Mouse (Mus musculus): ENCODE data around the gene Ppp1r1b. TPM values are rescaled to one million over a fixed set of nuclear protein-coding genes. Genes with fewer than 3 reads are reported as not detected.

The Ppp1r1b gene
- total and polyA plus RNA-seq, 3 experiments = 0.08 TPM; not detected in 2

- Histone ChIP-seq H3K27ac (ENCODE audit: insufficient read depth, low read depth) (no peak overlapping the region), H3K36me3 (replicated peaks in 1 of 2; ENCODE audit: control insufficient read depth in 1 of 2, insufficient read depth in 1 of 2, low read length in 1 of 2) (no peaks in the 10 kb centered on the region), H3K4me3 (replicated peaks in 1 of 3; ENCODE audit: low read depth in 2 of 3, low read length in 2 of 3, poor library complexity in 1 of 3) (no peak overlapping the region), H3K9me3 (replicated peaks; ENCODE audit: low read length) (peaks cover 2% of the 10 kb centered on the region), H3K4me1 (ENCODE audit: control insufficient read depth in 1 of 2, insufficient read depth in 2 of 2) (peaks cover 25 to 27% of the 10 kb centered on the region in 2 experiments), H3K4me2 (ENCODE audit: insufficient read depth, low read depth, poor library complexity, severe bottlenecking) (0 out of 2 replicates have a peak overlapping the region, but pooled peaks have one; percentile 39), H3K79me2 (replicated peaks; ENCODE audit: control insufficient read depth, extremely low read depth, insufficient read depth, poor library complexity, severe bottlenecking) (no peaks in the 10 kb centered on the region), H3K27me3 (replicated peaks) (peaks cover 97% of the 10 kb centered on the region), H3K9ac (ENCODE audit: insufficient read depth, low read depth) (no peak overlapping the region)
- no peak for TF ChIP-seq ELF1 (IDR thresholded peaks at IDR 0.05; ENCODE audit: low read depth, low read length)
- in situ Hi-C loops (cut with MboI; ENCODE audit: low pct_ligation_motif_present, low pct_unique_long_range_greater_than_20kb, low sequenced_read_pairs) = loop anchor here (25.0 kb wide), 1 partner anchor 302 kb away; the partner anchor contains the start of genes Gm12355, Gsdma2 and Gsdma3
- dilution Hi-C loops (cut with MboI; ENCODE audit: extremely low pct_ligation_motif_present, extremely low pct_unique_long_range_greater_than_20kb, low sequenced_read_pairs) = no loop called here
- peak; percentile 35 for DNase-seq (ENCODE audit: extremely low read depth)
These were observed 13.0 kb upstream of the Ppp1r1b start for GRCm38 (mm10) chr11:98335250-98335649.

- Histone ChIP-seq H3K4me2 (ENCODE audit: insufficient read depth, low read depth, poor library complexity, severe bottlenecking) (no peak overlapping the region), H3K27ac (ENCODE audit: insufficient read depth, low read depth) (no peak overlapping the region), H3K9me3 (replicated peaks; ENCODE audit: low read length) (peaks cover 2% of the 10 kb centered on the region), H3K79me2 (replicated peaks; ENCODE audit: control insufficient read depth, extremely low read depth, insufficient read depth, poor library complexity, severe bottlenecking) (no peaks in the 10 kb centered on the region), H3K4me1 (ENCODE audit: control insufficient read depth in 1 of 2, insufficient read depth in 2 of 2) (peaks cover 29% of the 10 kb centered on the region in 2 experiments), H3K27me3 (replicated peaks) (peaks cover 94% of the 10 kb centered on the region), H3K36me3 (replicated peaks in 1 of 2; ENCODE audit: control insufficient read depth in 1 of 2, insufficient read depth in 1 of 2, low read length in 1 of 2) (no peaks in the 10 kb centered on the region), H3K9ac (ENCODE audit: insufficient read depth, low read depth) (no peak overlapping the region), H3K4me3 (replicated peaks in 1 of 3; ENCODE audit: low read depth in 2 of 3, low read length in 2 of 3, poor library complexity in 1 of 3) (no peak overlapping the region)
- peak; percentile 61 for DNase-seq (ENCODE audit: extremely low read depth)
- dilution Hi-C loops (cut with MboI; ENCODE audit: extremely low pct_ligation_motif_present, extremely low pct_unique_long_range_greater_than_20kb, low sequenced_read_pairs) (no loop called here), in situ Hi-C loops (cut with MboI; ENCODE audit: low pct_ligation_motif_present, low pct_unique_long_range_greater_than_20kb, low sequenced_read_pairs) (loop anchor here (25.0 kb wide), 1 partner anchor 301 kb away; the partner anchor contains the start of genes Gm12355, Gsdma2 and Gsdma3)
- TF ChIP-seq KAT2A (IDR thresholded peaks at IDR 0.05; ENCODE audit: insufficient replicate concordance, low read length) (no peak), RAD21 (IDR thresholded peaks at IDR 0.05; ENCODE audit: low read depth, low read length) (peak; percentile 23), USF1 (IDR thresholded peaks at IDR 0.05; ENCODE audit: low read depth, low read length) (no peak), POLR2AphosphoS2 (IDR thresholded peaks at IDR 0.05; ENCODE audit: low read depth, low read length) (no peak), RCOR1 (conservative IDR thresholded peaks at IDR 0.05; ENCODE audit: low read depth, low read length) (no peak), BHLHE40 (IDR thresholded peaks at IDR 0.05; ENCODE audit: low read depth, low read length) (no peak), E2F4 (IDR thresholded peaks at IDR 0.05; ENCODE audit: insufficient replicate concordance, low read depth, low read length) (no peak), CTCF (conservative IDR thresholded peaks at IDR 0.05 in 1 of 2, IDR thresholded peaks at IDR 0.05 in 1 of 2; ENCODE audit: low read depth in 2 of 2, low read length in 2 of 2) (peak; percentile 60 to 77), MXI1 (IDR thresholded peaks at IDR 0.05; ENCODE audit: low read depth, low read length) (no peak), NRF1 (IDR thresholded peaks at IDR 0.05; ENCODE audit: low read depth, low read length) (no peak), MYC (IDR thresholded peaks at IDR 0.05; ENCODE audit: low read depth, low read length) (no peak), GABPA (IDR thresholded peaks at IDR 0.05; ENCODE audit: insufficient replicate concordance, low read depth, low read length) (no peak)
These were observed 11.7 kb upstream of the Ppp1r1b start for GRCm38 (mm10) chr11:98336245-98337107.

Data from CH12.LX (cell line).